Mouse (Mus musculus): Measurements from ENCODE around the gene Vmn1r37.
"Not testable (repeated sequence)": the region's sequence is repeated elsewhere in the genome, so short reads cannot be mapped to it uniquely, and the experiment has no call there.

Gene Vmn1r37

DNA sequence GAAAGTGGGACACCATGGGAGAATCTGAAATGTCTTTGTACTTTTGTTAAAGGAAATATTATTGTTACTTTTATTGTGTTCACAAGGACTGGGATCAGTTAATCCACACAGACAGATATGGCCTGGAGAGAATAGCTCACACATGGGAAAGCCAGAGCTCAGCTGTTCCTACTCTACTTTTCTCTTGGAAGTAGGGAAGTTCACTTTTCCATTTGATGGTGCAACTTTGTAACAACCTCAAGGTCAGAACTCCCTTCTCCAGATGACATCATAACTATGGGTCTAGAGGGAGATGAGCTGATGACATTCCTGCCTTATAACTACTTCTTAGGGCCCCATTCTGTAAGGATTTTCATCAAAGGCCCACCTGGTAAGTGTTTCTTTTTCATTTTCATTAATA, at the start of gene Vmn1r37:
TSS of gene Vmn1r37 (plus strand) at position 301 of the 400 bp plus-strand sequence.
- not testable (repeated sequence) for DNase-seq

DNA sequence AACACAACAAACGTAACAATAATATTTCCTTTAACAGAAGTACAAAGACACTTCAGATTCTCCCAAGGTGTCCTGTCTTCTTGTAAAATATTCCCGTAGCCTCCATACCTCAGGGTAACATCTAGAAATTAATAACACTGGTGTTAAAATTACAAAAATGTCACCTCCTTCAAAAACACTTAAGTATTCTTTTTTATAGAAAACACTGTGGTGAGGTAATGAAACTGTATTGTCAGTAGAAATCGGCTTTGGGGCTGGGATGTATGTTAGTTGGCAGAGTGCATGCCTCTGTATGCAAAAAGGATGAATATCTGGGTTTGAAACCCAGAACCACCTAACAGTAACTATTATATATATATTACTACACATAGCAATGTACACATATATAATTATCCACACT, 43.4 kb upstream of the Vmn1r37 start, which contains the start of gene Vmn1r35:
TSS of gene Vmn1r35 (minus strand) at position 101 of the 400 bp plus-strand sequence.
- no peak for DNase-seq

GRCm38 (mm10) chr6:66708901-66709300, 20.3 kb upstream of the Vmn1r37 start:
- no peak for DNase-seq

GRCm38 (mm10) chr6:66713854-66714253, 15.3 kb upstream of the Vmn1r37 start:
- DNase-seq = no peak

DNA sequence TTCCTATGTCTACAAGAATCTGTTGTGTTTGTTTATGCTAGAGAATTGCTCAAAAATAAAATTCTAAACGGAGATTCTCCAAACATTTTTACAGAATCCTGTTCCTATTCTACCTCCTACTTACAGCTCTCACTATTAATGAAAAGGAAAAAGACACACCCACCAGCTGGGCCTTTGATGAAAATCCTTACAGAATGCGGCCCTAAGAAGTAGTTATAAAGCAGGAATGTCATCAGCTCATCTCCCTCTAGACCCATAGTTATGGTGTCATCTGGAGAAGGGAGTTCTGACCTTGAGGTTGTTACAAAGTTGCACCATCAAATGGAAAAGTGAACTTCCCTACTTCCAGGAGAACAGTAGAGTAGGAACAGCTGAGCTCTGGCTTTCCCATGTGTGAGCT, 10.1 kb upstream of the Vmn1r37 start, which contains the start of gene Vmn1r36:
TSS of gene Vmn1r36 (minus strand) at position 101 of the 400 bp plus-strand sequence.
- DNase-seq = not testable (repeated sequence)

DNA sequence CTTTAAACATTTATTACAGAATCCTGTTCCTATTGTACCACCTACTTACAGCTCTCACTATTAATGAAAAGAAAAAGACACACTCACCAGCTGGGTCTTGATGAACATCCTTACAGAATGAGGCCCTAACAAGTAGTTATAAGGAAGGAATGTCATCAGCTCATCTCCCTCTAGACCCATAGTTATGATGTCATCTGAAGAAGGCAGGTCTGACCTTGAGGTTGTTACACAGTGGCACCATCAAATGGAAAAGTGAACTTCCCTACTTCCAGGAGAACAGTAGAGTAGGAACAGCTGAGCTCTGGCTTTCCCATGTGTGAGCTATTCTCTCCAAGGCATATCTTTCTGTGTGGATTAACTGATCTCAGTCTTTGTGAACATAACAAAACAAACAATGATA, 53.3 kb downstream of the Vmn1r37 start, which contains the start of gene Vmn1r38:
TSS of gene Vmn1r38 (minus strand) at position 101 of the 400 bp plus-strand sequence.
- not testable (repeated sequence) for DNase-seq

Data from liver (tissue).